Mouse (Mus musculus): ENCODE measurements around the gene Dok1. TPM values are rescaled to one million over a fixed set of nuclear protein-coding genes. Genes with fewer than 3 reads are reported as not detected.

The Dok1 gene
- total RNA-seq, 2 experiments from 2014 or later, result 1.9 to 2.5 TPM

GRCm38 (mm10) chr6:83019044-83019443, 14.2 kb downstream of the Dok1 start:
- DNase-seq (ENCODE audit: extremely low spot score in 1 of 2, low spot score in 1 of 2), result no peak

- DNase-seq (ENCODE audit: extremely low spot score in 1 of 2, low spot score in 1 of 2), result no peak
These were observed 16.1 kb downstream of the Dok1 start for GRCm38 (mm10) chr6:83017190-83017589.

- DNase-seq (ENCODE audit: extremely low spot score in 1 of 2, low spot score in 1 of 2), result no peak
These were observed 17.5 kb downstream of the Dok1 start for GRCm38 (mm10) chr6:83015749-83016148.

DNA sequence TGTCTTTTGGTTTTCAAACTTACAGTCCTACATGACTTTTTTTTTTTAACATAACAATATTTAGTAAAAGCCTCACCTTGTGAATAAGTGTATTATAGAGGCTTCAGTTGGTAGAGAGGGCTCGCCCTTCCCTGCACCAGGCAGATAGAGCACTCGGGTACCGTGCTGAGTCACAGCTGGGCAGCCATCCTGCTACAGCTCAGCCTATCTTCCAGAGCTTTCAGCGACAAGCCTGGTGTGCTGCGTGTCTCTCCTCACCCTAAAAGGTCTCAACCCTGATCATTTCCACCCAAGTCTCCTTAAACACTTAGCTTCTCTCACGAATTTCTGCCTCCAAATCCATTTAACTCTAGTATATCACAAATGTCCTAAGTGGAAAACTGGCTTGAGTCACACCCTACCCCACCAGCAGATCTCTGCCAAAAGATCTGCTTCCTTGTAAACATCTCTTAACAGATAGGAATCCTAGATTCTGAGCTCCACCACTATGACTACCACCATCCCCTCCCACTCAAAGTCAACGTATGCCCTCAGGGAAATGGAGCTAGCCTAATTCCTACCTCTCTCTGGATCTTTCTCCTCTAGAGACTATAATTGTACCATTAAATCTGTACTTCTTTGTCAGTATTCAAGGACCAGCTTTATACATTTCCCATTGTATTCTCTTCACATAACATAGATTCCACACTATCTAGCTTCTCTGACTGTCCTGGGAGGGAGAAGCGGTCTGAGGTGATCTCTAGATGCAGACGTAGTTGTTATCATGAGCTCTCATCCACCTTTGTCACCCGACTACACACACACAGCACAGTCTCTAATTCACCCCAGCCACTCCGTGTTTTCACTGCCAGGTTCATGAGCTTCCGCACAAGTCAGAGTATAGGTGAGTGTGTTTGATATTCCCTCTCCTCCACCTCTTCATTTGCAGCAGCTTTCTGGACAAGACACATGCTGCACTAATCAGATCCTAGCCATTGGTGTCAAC, 18.5 kb downstream of the Dok1 start:
- DNase-seq (ENCODE audit: extremely low spot score in 1 of 2, low spot score in 1 of 2), result no peak

DNA sequence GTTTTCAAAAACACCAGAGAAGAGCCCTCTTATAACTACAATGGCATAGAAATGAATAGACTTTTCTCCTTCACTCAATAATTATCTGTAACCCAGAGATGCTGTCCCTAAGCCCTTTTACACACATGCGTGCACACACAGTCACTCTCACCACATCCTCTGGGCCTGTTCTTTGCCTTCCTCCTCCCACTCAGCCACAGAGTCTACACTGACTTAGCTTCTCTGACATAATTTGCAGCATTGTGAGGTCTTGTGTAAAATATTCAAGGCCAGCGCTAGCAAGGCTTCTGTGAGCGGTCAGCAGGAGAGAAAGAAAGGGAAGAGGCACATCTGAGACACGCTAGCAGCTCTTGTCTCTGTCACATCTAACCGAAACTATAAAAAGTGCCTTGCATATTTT, 19.8 kb downstream of the Dok1 start:
- DNase-seq (ENCODE audit: extremely low spot score in 1 of 2, low spot score in 1 of 2), result no peak

GRCm38 (mm10) chr6:83011756-83012155, 21.5 kb downstream of the Dok1 start:
- DNase-seq (ENCODE audit: extremely low spot score in 1 of 2, low spot score in 1 of 2), result no peak

DNA sequence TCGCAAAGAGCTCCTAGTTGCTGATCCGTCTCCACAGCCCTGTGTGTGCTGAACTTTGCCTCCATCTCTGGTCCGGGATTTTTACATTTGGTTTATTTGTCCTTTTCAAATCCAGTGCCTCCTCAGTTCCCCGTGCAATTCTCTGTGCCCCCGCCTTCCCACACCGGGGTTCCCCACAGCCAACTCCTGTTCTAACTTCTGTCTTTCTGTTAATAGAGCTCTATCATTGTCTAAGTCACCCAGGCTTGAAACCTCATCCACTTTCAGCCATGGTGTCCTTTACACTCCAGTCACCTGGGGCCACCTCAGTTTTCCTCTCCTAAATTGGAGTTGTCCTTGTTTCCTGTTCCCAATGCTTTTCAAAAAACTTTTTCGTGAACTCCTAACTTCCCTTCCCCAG, 22.0 kb downstream of the Dok1 start:
- no peak for DNase-seq (ENCODE audit: extremely low spot score in 1 of 2, low spot score in 1 of 2)

GRCm38 (mm10) chr6:83010010-83010409, 23.3 kb downstream of the Dok1 start:
- DNase-seq (ENCODE audit: extremely low spot score in 1 of 2, low spot score in 1 of 2), result no peak

DNA sequence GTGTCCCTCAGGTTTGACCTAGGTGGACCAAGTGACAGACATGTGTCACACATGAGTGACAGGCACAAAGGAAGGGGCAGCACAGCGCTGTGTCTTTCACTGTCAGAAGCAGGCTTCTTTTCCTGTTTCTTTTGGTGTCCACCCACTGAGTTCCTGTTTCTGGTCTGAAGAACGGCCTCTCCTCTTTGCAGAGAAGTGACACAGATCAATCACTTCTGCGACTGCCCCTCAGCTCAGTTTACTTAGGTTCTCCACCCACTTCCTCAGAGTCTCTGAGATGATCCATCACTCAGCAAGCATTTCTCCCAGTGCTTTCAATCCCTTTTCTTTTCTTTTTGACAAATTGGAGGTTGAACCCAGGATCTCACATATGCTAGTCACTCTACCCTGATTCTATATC, 24.6 kb downstream of the Dok1 start:
- DNase-seq (ENCODE audit: extremely low spot score in 1 of 2, low spot score in 1 of 2), result no peak

DNA sequence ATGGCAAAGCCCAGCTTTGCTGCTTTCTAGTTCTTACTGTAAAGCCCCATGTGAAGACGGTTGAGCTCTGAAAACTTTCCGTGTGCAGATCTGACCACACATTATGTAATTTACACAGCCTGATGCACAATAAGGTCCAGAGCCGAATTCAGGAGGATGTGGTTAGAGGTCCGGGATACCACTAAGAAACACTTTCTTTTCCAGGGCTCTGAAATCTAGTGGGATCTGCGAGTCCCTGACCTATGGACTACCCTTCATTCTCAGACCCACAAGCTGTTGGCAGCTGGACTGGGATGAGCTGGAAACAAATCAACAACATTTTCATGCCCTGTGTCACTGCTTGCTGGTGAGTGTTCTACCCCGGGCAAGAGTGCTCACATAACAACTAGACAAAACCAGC, 27.2 kb downstream of the Dok1 start:
- DNase-seq (ENCODE audit: extremely low spot score in 1 of 2, low spot score in 1 of 2), result no peak

- DNase-seq (ENCODE audit: extremely low spot score in 1 of 2, low spot score in 1 of 2), result no peak
These were observed 27.7 kb downstream of the Dok1 start for GRCm38 (mm10) chr6:83005444-83006011.

DNA sequence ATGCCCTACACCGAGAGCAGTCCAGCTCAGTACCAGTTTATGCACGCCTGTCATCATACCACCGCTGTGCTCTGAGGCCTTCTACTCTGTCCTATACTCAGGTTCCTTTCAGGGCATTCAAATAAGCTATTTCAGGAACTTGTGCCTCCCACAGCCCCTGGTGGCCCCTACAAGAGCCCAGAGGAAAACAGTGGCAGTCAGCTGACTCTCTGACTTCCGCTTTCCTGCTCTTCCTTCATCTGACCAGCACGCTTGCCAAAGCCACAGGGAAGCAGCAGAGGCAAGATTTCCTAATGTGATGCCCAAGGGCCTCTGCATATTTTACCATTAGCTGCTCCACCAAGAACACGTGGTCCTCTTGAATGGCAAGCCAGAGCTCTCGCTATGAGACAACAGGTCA, 28.4 kb downstream of the Dok1 start:
- no peak for DNase-seq (ENCODE audit: extremely low spot score in 1 of 2, low spot score in 1 of 2)

DNA sequence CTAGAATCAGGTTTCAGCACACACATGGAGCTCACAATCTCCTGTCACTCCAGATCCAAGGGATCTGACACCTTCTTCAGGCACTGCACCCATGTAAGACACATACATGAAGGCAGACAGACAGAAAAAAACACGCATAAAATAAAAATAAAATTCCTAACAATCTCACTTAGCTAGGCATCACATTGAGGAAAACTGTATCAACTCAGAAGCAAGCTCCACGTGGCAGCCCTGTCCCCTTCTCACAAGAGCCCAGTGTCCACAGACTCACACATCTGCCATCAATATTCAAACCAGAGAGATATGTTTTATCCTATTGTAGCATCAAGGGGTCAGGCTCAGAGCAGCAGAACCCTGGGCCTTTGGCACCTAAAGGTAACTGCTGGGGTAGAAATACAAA, 29.0 kb downstream of the Dok1 start:
- no peak for DNase-seq (ENCODE audit: extremely low spot score in 1 of 2, low spot score in 1 of 2)

DNA sequence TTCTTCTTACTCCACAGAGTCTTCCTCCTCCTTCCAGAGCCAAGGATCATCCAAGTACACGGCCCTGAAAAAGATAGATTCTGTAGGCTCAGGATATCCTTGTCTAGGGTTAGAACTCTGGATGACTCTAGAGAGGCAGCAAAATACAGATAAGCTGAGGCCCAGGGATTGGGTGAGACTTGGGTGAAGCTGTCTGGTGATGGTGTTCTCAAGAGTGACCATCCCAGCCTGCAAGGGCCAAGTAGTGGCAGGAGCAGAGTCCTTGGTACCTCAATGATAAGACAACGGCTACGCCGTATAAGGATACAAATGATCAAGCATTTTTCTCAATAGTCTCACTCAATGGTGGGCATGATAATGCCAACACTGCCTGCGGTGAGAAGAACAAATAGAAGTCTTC, 29.4 kb downstream of the Dok1 start:
- no peak for DNase-seq (ENCODE audit: extremely low spot score in 1 of 2, low spot score in 1 of 2)

GRCm38 (mm10) chr6:83003082-83003481, 30.2 kb downstream of the Dok1 start:
- no peak for DNase-seq (ENCODE audit: extremely low spot score in 1 of 2, low spot score in 1 of 2)

DNA sequence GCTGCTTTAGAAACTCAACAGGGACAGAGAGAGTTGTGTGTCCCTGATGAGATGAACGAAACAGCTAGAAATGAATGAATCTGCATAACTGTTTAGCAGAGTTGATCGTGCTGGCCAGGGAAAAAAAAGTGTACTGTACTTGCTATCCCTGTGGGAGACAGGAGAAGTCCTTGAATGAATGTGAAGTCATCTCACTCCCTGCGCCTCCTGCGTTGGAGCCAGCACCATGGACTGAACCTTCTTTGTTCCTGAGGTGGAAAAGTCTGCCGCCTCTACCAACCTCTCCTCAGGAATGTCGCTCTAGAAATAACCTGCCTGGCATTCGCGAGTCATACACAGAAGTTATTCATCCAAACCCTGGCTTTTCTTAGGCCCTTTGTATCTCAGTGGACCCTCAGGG, 33.3 kb downstream of the Dok1 start:
- DNase-seq (ENCODE audit: extremely low spot score in 1 of 2, low spot score in 1 of 2), result no peak

- no peak for DNase-seq (ENCODE audit: extremely low spot score in 1 of 2, low spot score in 1 of 2)
These were observed 34.9 kb downstream of the Dok1 start for GRCm38 (mm10) chr6:82998326-82998725.

- DNase-seq (ENCODE audit: extremely low spot score in 1 of 2, low spot score in 1 of 2), result no peak
These were observed 35.7 kb downstream of the Dok1 start for GRCm38 (mm10) chr6:82997511-82998102.

DNA sequence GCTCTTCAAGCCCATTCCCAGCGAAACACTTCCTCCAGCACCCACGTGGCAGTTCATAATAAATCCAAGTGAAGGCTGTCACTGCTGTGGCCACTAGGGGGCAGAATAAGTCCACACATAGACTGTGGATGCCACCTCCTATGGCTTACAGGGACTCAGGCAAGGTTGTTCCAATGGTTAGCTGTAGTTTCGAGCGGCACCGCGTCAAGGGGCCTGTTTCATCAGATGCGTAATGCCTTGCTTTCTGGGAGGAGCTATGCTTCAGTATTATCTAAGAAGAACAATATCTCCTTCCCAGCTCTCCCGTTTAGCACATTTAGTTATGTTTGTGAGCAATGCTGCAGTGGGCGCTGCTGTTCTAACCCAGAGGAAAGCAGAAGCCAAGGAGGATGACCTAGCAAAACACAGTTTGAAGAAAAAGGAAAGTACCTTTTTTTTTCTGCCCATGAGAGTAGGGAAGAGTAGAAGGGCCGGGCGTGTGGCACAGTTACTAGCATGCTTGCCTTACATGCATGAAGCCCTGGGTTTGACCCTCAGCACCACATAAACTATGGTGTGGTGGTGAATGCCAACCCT, 36.4 kb downstream of the Dok1 start:
- peak; percentile 73 to 86 for DNase-seq (ENCODE audit: extremely low spot score in 1 of 2, low spot score in 1 of 2)

- DNase-seq (ENCODE audit: extremely low spot score in 1 of 2, low spot score in 1 of 2), result no peak
These were observed 38.9 kb downstream of the Dok1 start for GRCm38 (mm10) chr6:82994372-82994771.

GRCm38 (mm10) chr6:82993696-82994095, 39.6 kb downstream of the Dok1 start:
- DNase-seq (ENCODE audit: extremely low spot score in 1 of 2, low spot score in 1 of 2), result no peak

Measured in layer of hippocampus, postnatal 25 days (tissue).